Mouse (Mus musculus) ES-E14 (cell line): ENCODE measurements at regions not wholly inside any gene's neighbourhood (a gene's known extent, or its start where the extent isn't known, plus 50 kb on each side); places are given as distances from the start of the nearest gene placed in this dataset.

Experiments
- DNase-seq: peaks from one replicate; pipeline ENCODE4 v3.0.0-alpha.2; 2013; ENCODE audit warnings: low read depth, low spot score
- H3K27ac ChIP-seq: 2 replicates; pipeline ENCODE4 v1.5.1; 2012; ENCODE audit warnings: low read depth, mild to moderate bottlenecking, low read length, moderate library complexity, mixed read lengths; ENCODE audit not compliant: poor library complexity, insufficient read depth, severe bottlenecking
- H3K36me3 ChIP-seq: 2 replicates; pipeline ENCODE4 v1.6.1; 2012; ENCODE audit warnings: mild to moderate bottlenecking, low read length, moderate library complexity, mixed read lengths; ENCODE audit not compliant: control insufficient read depth, poor library complexity, insufficient read depth, severe bottlenecking
- H3K4me1 ChIP-seq, 2 experiments: fragments of 150-350 bp in 1 of 2; sonication (generic) in 1 of 2; 2 replicates each; pipeline ENCODE4 v1.6.1; 2012; ENCODE audit warnings: low read length in 2 of 2, mild to moderate bottlenecking in 1 of 2, mixed read lengths in 1 of 2; ENCODE audit not compliant: control insufficient read depth in 2 of 2, insufficient read depth in 2 of 2, poor library complexity in 1 of 2
- H3K4me3 ChIP-seq, 2 experiments: fragments of 150-350 bp in 1 of 2; sonication (generic) in 1 of 2; 2 replicates each; pipeline ENCODE4 v1.5.1; 2012; ENCODE audit warnings: low read length in 2 of 2, low read depth in 1 of 2, mild to moderate bottlenecking in 1 of 2, mixed read lengths in 1 of 2; ENCODE audit not compliant: insufficient read depth in 1 of 2, poor library complexity in 1 of 2, severe bottlenecking in 1 of 2
- H3K9ac ChIP-seq: 2 replicates; pipeline ENCODE4 v1.6.1; 2012; ENCODE audit warnings: low read depth, mild to moderate bottlenecking, low read length, mixed read lengths; ENCODE audit not compliant: poor library complexity, insufficient read depth, severe bottlenecking
- H3K9me3 ChIP-seq: fragments of 150-350 bp; sonication (generic); 2 replicates; pipeline ENCODE4 v1.6.1; 2012; ENCODE audit warnings: low read depth, mild to moderate bottlenecking, low read length; ENCODE audit not compliant: control insufficient read depth, insufficient read depth
- CHD2 ChIP-seq: IDR thresholded peaks from 2 replicates; pipeline ENCODE4 v1.6.1; 2014; ENCODE audit warnings: mild to moderate bottlenecking, low read depth, low read length, inconsistent platforms
- HCFC1 ChIP-seq: IDR thresholded peaks from 2 replicates; pipeline ENCODE4 v1.6.1; 2012; ENCODE audit warnings: low read length, inconsistent platforms, borderline replicate concordance; ENCODE audit not compliant: insufficient read depth
- MAFK ChIP-seq: IDR thresholded peaks from 2 replicates; pipeline ENCODE4 v1.6.1; 2014; ENCODE audit warnings: mild to moderate bottlenecking, low read depth, low read length, inconsistent platforms; ENCODE audit not compliant: insufficient read depth
- ZC3H11A ChIP-seq: IDR thresholded peaks from 2 replicates; pipeline ENCODE4 v1.6.1; 2012; ENCODE audit warnings: low read depth, mild to moderate bottlenecking, inconsistent platforms, low read length, borderline replicate concordance
- ZNF384 ChIP-seq: IDR thresholded peaks from 2 replicates; pipeline ENCODE4 v1.6.1; 2012; ENCODE audit warnings: low read depth, low read length, inconsistent platforms
- in situ Hi-C, 2 experiments: fragments of 600-800 bp; cut with MboI; formaldehyde crosslinking; loops; one replicate each; pipeline ENCODE4 v1.15.1; 2025; ENCODE audit warnings: low sequenced_read_pairs in 2 of 2, inconsistent platforms in 1 of 2; ENCODE audit not compliant: unreplicated experiment in 2 of 2

- peaks cover 0 to 3% of the 10 kb centered on the region in 2 experiments; a peak in 1 of 4 replicates for H3K4me1 ChIP-seq
- in situ Hi-C loops: no loop called here
- no peaks in the 10 kb centered on the region for H3K36me3 ChIP-seq
- H3K9ac ChIP-seq: no peak overlapping the region
- H3K9me3 ChIP-seq: no peaks in the 10 kb centered on the region
- DNase-seq: no peak
- no peak overlapping the region for H3K27ac ChIP-seq
- no peak overlapping the region for H3K4me3 ChIP-seq
- no peak for TF ChIP-seq MAFK
- TF ChIP-seq HCFC1: no peak
- TF ChIP-seq CHD2: no peak
Measured at GRCm38 (mm10) chr9:46538616-46539015, 218.8 kb upstream of the 4931429L15Rik start.

GRCm38 (mm10) chr9:46516401-46517130, 196.8 kb upstream of the 4931429L15Rik start:
- peak; percentile 35 for DNase-seq
- TF ChIP-seq HCFC1 (no peak), CHD2 (no peak), ZNF384 (no peak), ZC3H11A (no peak), MAFK (no peak)
- in situ Hi-C loops: no loop called here

DNA sequence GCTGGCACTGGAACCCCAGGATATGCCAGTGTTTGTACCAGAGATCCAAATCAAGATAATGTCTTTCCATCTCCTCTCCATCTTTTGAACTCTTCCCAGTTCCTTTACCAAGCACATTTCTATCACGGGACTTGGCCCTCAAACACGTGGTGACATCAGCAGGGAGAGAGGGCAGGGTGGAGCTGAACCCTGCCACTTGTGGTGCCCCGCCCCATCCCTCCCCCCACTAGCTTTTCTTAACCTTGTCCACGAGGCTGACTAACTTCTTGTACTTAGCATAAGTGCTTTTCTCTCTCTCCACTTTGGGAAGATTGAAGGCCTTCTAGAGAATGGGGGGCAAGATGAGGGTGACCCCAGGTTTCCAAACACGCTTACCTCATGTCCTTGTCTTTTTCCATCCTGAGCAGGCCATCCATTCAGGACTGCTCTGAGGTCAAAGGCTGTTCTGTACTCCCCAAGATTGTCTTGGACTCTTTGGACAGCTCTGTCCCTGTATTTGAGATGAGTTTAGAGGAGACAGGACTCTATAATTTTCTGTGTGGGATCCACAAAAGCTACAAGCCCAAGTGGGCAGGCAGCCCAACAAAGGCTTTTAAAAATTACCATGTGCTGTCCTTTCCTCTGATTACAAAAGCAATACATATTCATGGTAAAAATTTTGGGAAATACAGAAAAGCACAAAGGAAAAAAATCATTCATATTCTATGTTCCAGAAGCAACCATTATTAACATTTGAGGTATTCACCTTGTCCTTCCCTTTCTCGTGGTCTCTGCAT, 192.7 kb upstream of the 4931429L15Rik start:
- DNase-seq: no peak
- no peak overlapping the region for H3K27ac ChIP-seq
- no peak for TF ChIP-seq MAFK
- no peak for TF ChIP-seq ZNF384
- TF ChIP-seq CHD2: no peak
- no peak for TF ChIP-seq ZC3H11A
- no peak for TF ChIP-seq HCFC1
- H3K9ac ChIP-seq: no peak overlapping the region
- in situ Hi-C loops: no loop called here
- H3K9me3 ChIP-seq: no peaks in the 10 kb centered on the region
- H3K4me1 ChIP-seq: peaks cover 8 to 10% of the 10 kb centered on the region in 2 experiments; a peak in 2 of 4 replicates
- H3K4me3 ChIP-seq: no peak overlapping the region
- no peaks in the 10 kb centered on the region for H3K36me3 ChIP-seq

More at GRCm38 (mm10) chr9:46516401-46517130, 196.8 kb upstream of the 4931429L15Rik start:
- Histone ChIP-seq H3K4me1 (peaks cover 8 to 11% of the 10 kb centered on the region in 2 experiments; a peak in 2 of 4 replicates), H3K9me3 (no peaks in the 10 kb centered on the region), H3K36me3 (no peaks in the 10 kb centered on the region), H3K27ac (no peak overlapping the region; the same call in 1 of the 2 replicates), H3K9ac (no peak overlapping the region), H3K4me3 (peak overlapping the region in 1 of 2 experiments; percentile 46; a peak in 3 of 4 replicates)

- H3K4me3 ChIP-seq: no peak overlapping the region
- no peak overlapping the region for H3K27ac ChIP-seq
- no peaks in the 10 kb centered on the region for H3K36me3 ChIP-seq
- H3K4me1 ChIP-seq: peaks cover 4% of the 10 kb centered on the region in 2 experiments; a peak in 1 of 4 replicates
- TF ChIP-seq ZNF384 (no peak), HCFC1 (no peak), CHD2 (no peak), ZC3H11A (no peak), MAFK (no peak)
- no peak overlapping the region for H3K9ac ChIP-seq
- in situ Hi-C loops: no loop called here
- no peaks in the 10 kb centered on the region for H3K9me3 ChIP-seq
- DNase-seq: no peak
Measured at GRCm38 (mm10) chr9:46511307-46511706, 191.5 kb upstream of the 4931429L15Rik start.
